Mouse (Mus musculus) hindbrain, embryonic 16.5 days (tissue): ENCODE measurements around the gene Atf6b. TPM values are rescaled to one million over a fixed set of nuclear protein-coding genes. Genes with fewer than 3 reads are reported as not detected.
A peak's percentile ranks its signal among the peaks of the same experiment; 100 is the strongest.

Experiments
- ATAC-seq: fragments of 200-750 bp; cut with Nextera tagmentation; 2 replicates; pipeline ENCODE4 v1.8.0; 2017; ENCODE audit warnings: moderate TSS enrichment, moderate library complexity
- H3K27ac ChIP-seq: fragments of 300-500 bp; sonication (generic); 2 replicates; pipeline ENCODE4 v1.5.1; 2014; ENCODE audit warnings: low read depth, mild to moderate bottlenecking, control low read depth, low read length, moderate library complexity
- H3K27me3 ChIP-seq: fragments of 300-500 bp; sonication (generic); replicated peaks from 2 replicates; pipeline ENCODE4 v1.6.1; 2014; ENCODE audit warnings: low read length; ENCODE audit not compliant: control insufficient read depth, insufficient read depth
- H3K36me3 ChIP-seq: fragments of 300-500 bp; sonication (generic); 2 replicates; pipeline ENCODE4 v1.6.1; 2014; ENCODE audit warnings: mild to moderate bottlenecking, low read length, moderate library complexity, mixed read lengths; ENCODE audit not compliant: control insufficient read depth, insufficient read depth
- H3K4me1 ChIP-seq: fragments of 300-500 bp; sonication (generic); 2 replicates; pipeline ENCODE4 v1.6.1; 2014; ENCODE audit warnings: low read depth, low read length; ENCODE audit not compliant: control insufficient read depth, insufficient read depth
- H3K4me2 ChIP-seq: fragments of 300-500 bp; sonication (generic); 2 replicates; pipeline ENCODE4 v1.6.1; 2014; ENCODE audit warnings: mild to moderate bottlenecking, low read length, control low read depth, moderate library complexity
- H3K4me3 ChIP-seq: fragments of 300-500 bp; sonication (generic); 2 replicates; pipeline ENCODE4 v1.5.1; 2014; ENCODE audit warnings: mild to moderate bottlenecking, low read length, control low read depth, moderate library complexity
- H3K9ac ChIP-seq: fragments of 300-500 bp; sonication (generic); 2 replicates; pipeline ENCODE4 v1.6.1; 2014; ENCODE audit warnings: low read depth, mild to moderate bottlenecking, control low read depth, low read length, moderate library complexity
- H3K9me3 ChIP-seq: fragments of 300-500 bp; sonication (generic); 2 replicates; pipeline ENCODE4 v1.6.1; 2014; ENCODE audit warnings: mild to moderate bottlenecking, low read length, moderate library complexity; ENCODE audit not compliant: control insufficient read depth
- WGBS: fragments of 180-500 bp; shearing (Covaris S2); extraction: QIAGEN DNeasy Blood & Tissue Kit; methylation state at CpG from one replicate; pipeline ENCODE4 v1.1.7; 2014; 5-methylcytosine and 5-hydroxymethylcytosine counted together
- polyA plus RNA-seq: library from polyadenylated mRNA; unstranded; fragments of >200 nt; fragmentation: Nextera tagmentation; extraction: Ambion mirVana; gene quantifications from 2 replicates; pipeline ENCODE4 v1.2.1, GENCODE M21; 2015

Atf6b gene
- 110 and 121 TPM in 2 replicates for polyA plus RNA-seq

- Histone ChIP-seq H3K36me3 (peaks cover 21% of the 10 kb centered on the region), H3K4me2 (peak within 1 kb of the TSS; percentile 82), H3K4me1 (peaks cover 28% of the 10 kb centered on the region), H3K27ac (peak within 1 kb of the TSS; percentile 76), H3K9me3 (no peaks in the 10 kb centered on the region), H3K27me3 (no peaks in the 10 kb centered on the region), H3K9ac (peak within 1 kb of the TSS; percentile 88), H3K4me3 (peak within 1 kb of the TSS; percentile 74)
- ATAC-seq, result peak; percentile 97
- under 1% methylated on average over 63 of the region's 66 CpGs for WGBS
Observed at GRCm38 (mm10) chr17:34646906-34647787, at the start of gene Atf6b. Gene Atf6b, plus strand, starts transcription at chr17:34647146.

GRCm38 (mm10) chr17:34597566-34598095 lies 49.3 kb upstream of the Atf6b start, which contains the start of gene Ager:
Gene Ager, plus strand, starts transcription at chr17:34597862.
- Histone ChIP-seq H3K4me1 (peaks cover 20% of the 10 kb centered on the region), H3K9ac (no peak within 1 kb of the TSS; the same call in 1 of the 2 replicates), H3K27ac (no peak within 1 kb of the TSS), H3K9me3 (no peaks in the 10 kb centered on the region), H3K4me2 (no peak within 1 kb of the TSS), H3K36me3 (peaks cover 12% of the 10 kb centered on the region), H3K27me3 (no peaks in the 10 kb centered on the region), H3K4me3 (no peak within 1 kb of the TSS)
- ATAC-seq, result no peak
- 22% methylated on average over 6 of the region's 6 CpGs for WGBS

- peaks cover 13% of the 10 kb centered on the region for H3K4me1 ChIP-seq
- H3K9ac ChIP-seq, result no peak overlapping the region
- H3K36me3 ChIP-seq, result peaks cover 12% of the 10 kb centered on the region
- no peaks in the 10 kb centered on the region for H3K27me3 ChIP-seq
- no peak for ATAC-seq
- 77% methylated on average over 9 of the region's 9 CpGs for WGBS
- H3K9me3 ChIP-seq, result no peaks in the 10 kb centered on the region
- no peak overlapping the region for H3K4me2 ChIP-seq
- no peak overlapping the region for H3K4me3 ChIP-seq
- H3K27ac ChIP-seq, result no peak overlapping the region
Observed at GRCm38 (mm10) chr17:34599891-34600290, 47.1 kb upstream of the Atf6b start.

DNA sequence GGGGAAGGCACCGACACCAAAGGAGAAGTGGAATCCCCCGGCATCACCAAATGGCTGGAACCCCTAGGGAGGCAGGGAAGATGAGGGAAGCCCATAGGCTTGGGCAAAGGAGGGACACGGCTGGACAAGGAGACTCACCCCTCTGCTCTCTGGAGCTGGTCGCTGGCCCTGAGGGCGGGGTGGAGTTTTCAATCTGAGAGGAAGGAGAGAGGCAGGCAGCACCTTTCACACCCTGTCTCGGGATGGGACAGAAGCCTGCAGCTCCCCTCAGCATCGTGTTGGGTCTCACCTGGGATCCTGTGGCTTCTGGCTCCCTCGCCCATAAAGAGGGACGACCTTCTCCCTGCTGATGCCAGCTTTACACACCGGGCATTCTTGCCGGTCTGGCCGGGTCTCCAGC lies 45.1 kb upstream of the Atf6b start:
- H3K27ac ChIP-seq, result no peak overlapping the region
- H3K4me2 ChIP-seq, result no peak overlapping the region
- WGBS, result 89% methylated on average over 12 of the region's 12 CpGs
- peaks cover 20% of the 10 kb centered on the region for H3K4me1 ChIP-seq
- 0 out of 2 replicates have a peak overlapping the region, but pooled peaks have one; percentile 65 for H3K4me3 ChIP-seq
- no peaks in the 10 kb centered on the region for H3K27me3 ChIP-seq
- no peaks in the 10 kb centered on the region for H3K9me3 ChIP-seq
- no peak for ATAC-seq
- peaks cover 7% of the 10 kb centered on the region for H3K36me3 ChIP-seq
- peak overlapping the region; percentile 19; the same call in 1 of the 2 replicates for H3K9ac ChIP-seq

GRCm38 (mm10) chr17:34603375-34604060 lies 43.4 kb upstream of the Atf6b start, which contains the start of gene Rnf5:
Gene Rnf5, minus strand, starts transcription at chr17:34603690.
- ATAC-seq, result peak; percentile 95
- Histone ChIP-seq H3K9ac (peak within 1 kb of the TSS; percentile 78), H3K4me3 (peak within 1 kb of the TSS; percentile 65), H3K27ac (peak within 1 kb of the TSS; percentile 86), H3K4me1 (peaks cover 32% of the 10 kb centered on the region), H3K9me3 (no peaks in the 10 kb centered on the region), H3K4me2 (peak within 1 kb of the TSS; percentile 91), H3K36me3 (peaks cover 7% of the 10 kb centered on the region), H3K27me3 (no peaks in the 10 kb centered on the region)
- under 1% methylated on average over 30 of the region's 30 CpGs for WGBS

- H3K36me3 ChIP-seq, result peaks cover 7% of the 10 kb centered on the region
- peak within 1 kb of the TSS; percentile 86 for H3K27ac ChIP-seq
- 0% methylated on average over 33 of the region's 35 CpGs for WGBS
- H3K4me2 ChIP-seq, result peak within 1 kb of the TSS; percentile 91
- no peaks in the 10 kb centered on the region for H3K9me3 ChIP-seq
- H3K27me3 ChIP-seq, result no peaks in the 10 kb centered on the region
- peak within 1 kb of the TSS; percentile 65 for H3K4me3 ChIP-seq
- peak within 1 kb of the TSS; percentile 82 for H3K9ac ChIP-seq
- peaks cover 36% of the 10 kb centered on the region for H3K4me1 ChIP-seq
- ATAC-seq, result peak; percentile 90
Observed at GRCm38 (mm10) chr17:34604061-34604508, 42.9 kb upstream of the Atf6b start, which contains the start of gene Agpat1. Gene Agpat1, plus strand, starts transcription at chr17:34604262.

DNA sequence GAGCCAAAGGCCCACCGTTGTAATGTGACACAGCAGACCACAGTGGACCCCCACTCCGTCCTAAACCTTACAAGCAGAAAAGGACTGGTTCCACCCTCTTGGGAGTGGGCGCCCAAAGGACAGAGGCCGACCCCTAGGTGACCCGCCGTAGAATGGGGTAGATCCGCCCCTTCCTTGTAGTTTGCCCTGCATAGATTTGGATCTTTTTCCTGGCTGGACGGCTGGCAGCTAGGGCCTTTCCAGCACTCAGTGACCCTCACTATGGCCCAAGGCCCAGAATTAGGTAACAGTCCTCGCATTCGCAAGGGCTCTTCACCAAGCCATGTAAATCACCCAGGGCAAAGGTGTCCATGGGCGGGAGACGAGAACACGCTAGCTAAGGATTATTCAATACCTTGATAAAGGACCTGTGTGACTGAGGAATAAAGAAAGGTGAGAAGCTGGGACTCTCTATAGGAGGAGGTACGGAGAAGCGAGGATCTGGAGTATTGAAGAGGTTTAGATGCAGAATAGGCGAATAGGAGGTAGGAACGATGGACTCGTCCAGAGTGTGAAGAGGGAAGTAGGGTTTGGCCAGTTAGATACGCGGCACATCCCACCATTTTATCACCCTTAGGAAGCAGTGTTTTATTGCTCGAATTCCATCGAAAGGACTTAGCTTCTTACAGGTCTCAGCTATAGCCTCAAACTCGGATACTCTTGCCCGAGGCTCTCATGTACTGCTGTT lies 42.3 kb upstream of the Atf6b start:
- peak overlapping the region; percentile 82 for H3K9ac ChIP-seq
- H3K27me3 ChIP-seq, result no peaks in the 10 kb centered on the region
- peaks cover 7% of the 10 kb centered on the region for H3K36me3 ChIP-seq
- H3K4me3 ChIP-seq, result peak overlapping the region; percentile 60
- H3K27ac ChIP-seq, result peak overlapping the region; percentile 86
- 15% methylated on average over 24 of the region's 24 CpGs for WGBS
- peak overlapping the region; percentile 91 for H3K4me2 ChIP-seq
- peaks cover 36% of the 10 kb centered on the region for H3K4me1 ChIP-seq
- no peaks in the 10 kb centered on the region for H3K9me3 ChIP-seq
- ATAC-seq, result no peak

GRCm38 (mm10) chr17:34605609-34606008 lies 41.3 kb upstream of the Atf6b start:
- H3K36me3 ChIP-seq, result peaks cover 6% of the 10 kb centered on the region
- WGBS, result 0% methylated on average over 23 of the region's 30 CpGs
- H3K9me3 ChIP-seq, result no peaks in the 10 kb centered on the region
- peak overlapping the region; percentile 82 for H3K9ac ChIP-seq
- H3K4me1 ChIP-seq, result peaks cover 36% of the 10 kb centered on the region
- peak overlapping the region; percentile 60 for H3K4me3 ChIP-seq
- H3K27me3 ChIP-seq, result no peaks in the 10 kb centered on the region
- peak overlapping the region; percentile 86 for H3K27ac ChIP-seq
- H3K4me2 ChIP-seq, result peak overlapping the region; percentile 91
- ATAC-seq, result peak; percentile 56
